Mouse (Mus musculus) heart, adult 10 weeks (tissue): ENCODE data around the gene Tango2. TPM values are rescaled to one million over a fixed set of nuclear protein-coding genes. Genes with fewer than 3 reads are reported as not detected.

Experiments used
- polyA plus RNA-seq: library from polyadenylated mRNA; stranded (reverse); fragments of 350-450 nt; fragmentation: Illumina TruSeq; extraction: RNeasy Lipid Tissue Mini Kit (QIAGEN cat#74804); gene quantifications from one replicate; pipeline ENCODE4 v1.2.3, GENCODE M21; 2014; ENCODE audit warnings: low read depth, low replicate concordance

Gene Tango2
- polyA plus RNA-seq = 260 TPM

DNA sequence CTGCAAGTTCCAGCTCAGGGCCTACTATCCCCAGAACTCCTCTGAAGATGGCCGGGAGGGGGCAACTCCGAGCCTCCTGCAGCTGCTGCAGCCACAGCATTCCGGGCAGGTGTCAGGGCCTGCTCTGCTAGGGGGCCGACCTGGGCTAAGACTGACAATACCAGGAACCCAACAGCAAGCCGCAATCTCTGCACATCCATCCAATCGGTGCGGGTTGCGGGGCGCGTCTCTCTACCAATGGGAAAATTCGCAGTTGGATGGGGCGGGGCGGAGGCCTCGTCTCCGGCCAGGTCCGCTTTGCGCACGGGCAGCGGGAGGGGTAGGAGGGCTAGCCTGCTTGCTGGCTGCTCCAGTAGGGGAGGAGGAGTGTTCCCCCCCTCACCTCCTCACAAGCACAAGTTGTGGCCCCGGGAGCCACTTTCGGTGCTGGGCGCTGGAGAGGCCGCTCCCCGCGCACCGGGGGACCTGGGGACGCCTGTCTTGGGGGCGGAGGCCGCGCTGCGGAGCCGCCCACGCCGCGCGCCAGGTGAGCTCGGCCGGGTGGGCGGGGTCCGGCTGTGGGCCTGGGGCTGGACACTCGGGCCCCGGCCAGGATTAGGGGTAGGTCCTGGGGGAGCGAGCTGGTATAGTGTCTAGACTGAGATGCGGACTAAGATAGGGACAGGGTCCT is at the start of gene Tango2, which contains the start of gene Arvcf:
TSS of gene Tango2 (minus strand) at position 173 of the 670 bp plus-strand sequence.
TSS of gene Arvcf (plus strand) at position 252 of the 670 bp plus-strand sequence.

DNA sequence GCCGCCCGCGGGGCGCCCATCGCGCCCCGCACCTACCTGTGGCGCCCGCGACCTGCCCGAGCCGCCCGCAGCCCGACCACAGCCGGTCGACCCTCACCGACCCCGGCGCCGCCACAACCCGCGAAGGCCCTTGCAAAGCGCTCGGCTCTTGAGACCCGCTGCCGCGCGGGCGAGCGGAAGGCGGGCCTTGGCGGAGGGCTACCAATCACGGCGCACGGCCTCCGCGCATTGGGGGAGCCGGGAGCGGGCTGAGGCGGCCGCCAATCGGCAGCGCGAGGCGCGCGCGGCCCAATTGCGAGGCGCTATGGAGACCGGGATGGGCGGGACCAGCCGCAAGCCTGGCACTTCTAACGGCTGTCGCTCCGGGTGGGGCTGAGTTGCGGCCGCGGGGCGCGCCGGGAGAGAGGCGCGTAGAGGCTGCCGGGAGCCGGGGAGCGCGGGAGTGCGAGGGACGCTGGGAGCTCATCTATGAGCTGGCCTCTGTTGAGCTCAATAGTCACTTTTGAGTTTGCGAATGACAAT is 58.8 kb downstream of the Tango2 start, which contains the start of gene Dgcr8:
TSS of gene Dgcr8 (minus strand) at position 180 of the 522 bp plus-strand sequence.

DNA sequence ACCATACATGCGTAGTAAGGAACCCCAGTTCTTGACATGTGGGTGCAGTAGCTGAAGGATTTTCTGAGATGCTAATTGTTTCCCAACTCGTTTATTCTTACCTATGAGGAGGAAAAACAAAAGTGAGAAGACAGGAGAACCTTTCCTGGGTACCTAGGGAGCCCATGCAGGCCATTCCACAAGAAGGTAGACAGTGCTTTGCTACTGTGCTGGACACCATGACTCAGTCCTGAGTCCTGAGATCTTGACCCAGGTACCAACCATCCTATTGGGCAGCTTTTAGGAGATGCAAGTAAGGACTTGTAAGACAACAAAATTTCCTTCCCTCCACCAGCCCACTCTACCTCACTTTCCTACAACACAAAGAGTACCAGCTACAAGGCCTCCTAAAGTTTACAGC is 89.7 kb downstream of the Tango2 start, which contains the start of gene Gm49776:
TSS of gene Gm49776 (minus strand) at position 101 of the 400 bp plus-strand sequence.

Other genes starting within 250 kb of the Tango2 start
- gene Rtn4r, start 220.5 kb downstream of the Tango2 start, polyA plus RNA-seq = 6.7 TPM
- not detected for gene Ccdc188, start 130.2 kb downstream of the Tango2 start, polyA plus RNA-seq
- 23.9 TPM for gene Zdhhc8, start 113.0 kb downstream of the Tango2 start, polyA plus RNA-seq
- 36.1 TPM for gene Trmt2a, start 99.4 kb downstream of the Tango2 start, polyA plus RNA-seq
- gene Ranbp1, start 99.4 kb downstream of the Tango2 start, polyA plus RNA-seq = 48.5 TPM
- gene Gm49776, start 89.8 kb downstream of the Tango2 start, polyA plus RNA-seq = not detected
- 8.7 TPM for gene Dgcr8, start 58.9 kb downstream of the Tango2 start, polyA plus RNA-seq
- 15.8 TPM for gene Arvcf, start 79 bp upstream of the Tango2 start, polyA plus RNA-seq
- gene Txnrd2, start 78.3 kb upstream of the Tango2 start, polyA plus RNA-seq = 45.8 TPM
- 213 TPM for gene Comt, start 78.7 kb upstream of the Tango2 start, polyA plus RNA-seq
- gene Gnb1l, start 150.6 kb upstream of the Tango2 start, polyA plus RNA-seq = 4.4 TPM
- gene Rtl10, start 150.8 kb upstream of the Tango2 start, polyA plus RNA-seq = 1.8 TPM
- gene Tbx1, start 242.6 kb upstream of the Tango2 start, polyA plus RNA-seq = 0.71 TPM